Mouse (Mus musculus) E14TG2a.4 (cell line): ENCODE measurements around the gene Exosc2.

ENCODE experiments used
- CTCF ChIP-seq: conservative IDR thresholded peaks from 2 replicates; pipeline ENCODE4 v1.5.1; 2014; ENCODE audit warnings: low read length
- POU5F1 ChIP-seq: IDR thresholded peaks from 2 replicates; pipeline ENCODE4 v1.6.1; 2014; ENCODE audit warnings: low read length, borderline replicate concordance

GRCm38 (mm10) chr2:31719202-31719880, 48.8 kb downstream of the Exosc2 start:
- TF ChIP-seq CTCF: no peak
- TF ChIP-seq POU5F1: no peak
